Mouse (Mus musculus): ENCODE results near the gene E2f3. TPM values are rescaled to one million over a fixed set of nuclear protein-coding genes. Genes with fewer than 3 reads are reported as not detected.

The E2f3 gene
- polyA plus RNA-seq, 1 experiment from 2014 or later = 2.6 TPM

- H3K9ac ChIP-seq (replicated peaks) = no peak overlapping the region
- DNase-seq = no peak
- no peak for ATAC-seq
- no peak overlapping the region for H3K4me2 ChIP-seq (ENCODE audit: low read depth, low read length)
- H3K36me3 ChIP-seq (replicated peaks; ENCODE audit: insufficient read depth, low read length) = no peaks in the 10 kb centered on the region
- no peak for TF ChIP-seq CTCF (IDR thresholded peaks at IDR 0.05; ENCODE audit: low read depth)
- TF ChIP-seq EP300 (IDR thresholded peaks at IDR 0.05; ENCODE audit: low read depth) = no peak
- no peak overlapping the region for H3K27ac ChIP-seq (ENCODE audit: low read depth)
- no peaks in the 10 kb centered on the region for H3K27me3 ChIP-seq (ENCODE audit: insufficient read depth, low read length)
- H3K4me3 ChIP-seq (ENCODE audit: low read depth, low read length) = no peak overlapping the region
- 79% methylated on average over 3 of the region's 3 CpGs for WGBS (ENCODE audit: insufficient replicate concordance)
- no peaks in the 10 kb centered on the region for H3K9me3 ChIP-seq (ENCODE audit: low read length)
- H3K4me1 ChIP-seq (ENCODE audit: insufficient read depth) = no peaks in the 10 kb centered on the region
Observed at GRCm38 (mm10) chr13:29866780-29867179, 119.1 kb downstream of the E2f3 start.

DNA sequence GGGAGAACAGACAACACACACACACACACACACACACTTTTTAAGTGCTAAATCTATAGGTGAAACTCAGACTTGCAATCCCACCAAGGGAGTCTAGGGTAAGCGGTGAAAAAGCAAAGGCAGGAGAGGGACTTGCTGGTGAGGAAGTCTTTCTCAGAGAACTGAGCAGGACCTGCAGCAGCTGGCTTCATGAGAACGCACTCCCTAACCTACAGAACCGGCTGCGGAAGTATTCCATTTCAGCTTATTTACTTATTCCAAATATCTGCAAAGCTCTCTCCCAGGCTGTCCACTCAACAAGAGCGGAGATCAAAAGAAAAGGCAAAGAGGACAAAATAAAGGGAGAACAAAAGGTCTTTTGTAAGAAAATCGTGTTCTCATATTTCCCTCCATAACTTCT, 121.5 kb downstream of the E2f3 start:
- Histone ChIP-seq H3K4me2 (ENCODE audit: low read depth, low read length) (no peak overlapping the region), H3K27ac (ENCODE audit: low read depth) (no peak overlapping the region), H3K27me3 (ENCODE audit: insufficient read depth, low read length) (no peaks in the 10 kb centered on the region), H3K36me3 (replicated peaks; ENCODE audit: insufficient read depth, low read length) (no peaks in the 10 kb centered on the region), H3K9ac (replicated peaks) (no peak overlapping the region), H3K9me3 (ENCODE audit: low read length) (no peaks in the 10 kb centered on the region), H3K4me1 (ENCODE audit: insufficient read depth) (no peaks in the 10 kb centered on the region), H3K4me3 (ENCODE audit: low read depth, low read length) (no peak overlapping the region)
- TF ChIP-seq EP300 (IDR thresholded peaks at IDR 0.05; ENCODE audit: low read depth) (no peak), CTCF (IDR thresholded peaks at IDR 0.05; ENCODE audit: low read depth) (no peak)
- DNase-seq (no peak), ATAC-seq (no peak)
- WGBS (ENCODE audit: insufficient replicate concordance) = 70% methylated on average over 6 of the region's 6 CpGs

- TF ChIP-seq CTCF (IDR thresholded peaks at IDR 0.05; ENCODE audit: low read depth) = no peak
- no peak for TF ChIP-seq EP300 (IDR thresholded peaks at IDR 0.05; ENCODE audit: low read depth)
- Histone ChIP-seq H3K9ac (replicated peaks) (no peak overlapping the region), H3K36me3 (replicated peaks; ENCODE audit: insufficient read depth, low read length) (no peaks in the 10 kb centered on the region), H3K4me1 (ENCODE audit: insufficient read depth) (no peaks in the 10 kb centered on the region), H3K27ac (ENCODE audit: low read depth) (no peak overlapping the region), H3K4me2 (ENCODE audit: low read depth, low read length) (no peak overlapping the region), H3K9me3 (ENCODE audit: low read length) (no peaks in the 10 kb centered on the region), H3K4me3 (ENCODE audit: low read depth, low read length) (no peak overlapping the region), H3K27me3 (ENCODE audit: insufficient read depth, low read length) (no peaks in the 10 kb centered on the region)
- ATAC-seq (no peak), DNase-seq (no peak)
- 61% methylated on average over 2 of the region's 2 CpGs for WGBS (ENCODE audit: insufficient replicate concordance)
Observed at GRCm38 (mm10) chr13:29860087-29860486, 125.8 kb downstream of the E2f3 start.

DNA sequence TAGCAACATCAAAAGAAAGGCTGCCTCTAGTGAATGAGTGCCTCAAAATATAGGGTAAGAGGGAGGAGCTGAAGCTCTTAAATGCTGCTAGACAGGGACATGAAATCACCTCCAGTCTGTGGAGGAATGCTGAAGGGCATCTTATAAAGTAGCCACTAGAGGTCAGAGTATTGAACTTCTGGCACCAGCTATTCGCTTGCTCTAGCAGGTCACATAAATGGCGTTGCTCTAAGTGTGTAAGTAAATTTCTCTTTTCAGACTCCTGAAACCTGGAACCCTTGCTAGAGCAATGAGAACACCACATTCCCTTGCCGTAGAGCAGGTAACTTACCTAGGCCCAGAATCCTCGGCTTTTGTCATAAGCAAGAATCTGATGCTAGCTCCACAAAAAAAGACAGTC, 128.4 kb downstream of the E2f3 start:
- H3K36me3 ChIP-seq (replicated peaks; ENCODE audit: insufficient read depth, low read length) = no peaks in the 10 kb centered on the region
- peak; percentile 13 for DNase-seq
- no peaks in the 10 kb centered on the region for H3K27me3 ChIP-seq (ENCODE audit: insufficient read depth, low read length)
- H3K4me1 ChIP-seq (ENCODE audit: insufficient read depth) = no peaks in the 10 kb centered on the region
- no peak overlapping the region for H3K4me2 ChIP-seq (ENCODE audit: low read depth, low read length)
- WGBS (ENCODE audit: insufficient replicate concordance) = 21% methylated on average over 4 of the region's 4 CpGs
- H3K4me3 ChIP-seq (ENCODE audit: low read depth, low read length) = no peak overlapping the region
- TF ChIP-seq EP300 (IDR thresholded peaks at IDR 0.05; ENCODE audit: low read depth) = no peak
- TF ChIP-seq CTCF (IDR thresholded peaks at IDR 0.05; ENCODE audit: low read depth) = peak; percentile 72
- no peak overlapping the region for H3K9ac ChIP-seq (replicated peaks)
- no peaks in the 10 kb centered on the region for H3K9me3 ChIP-seq (ENCODE audit: low read length)
- H3K27ac ChIP-seq (ENCODE audit: low read depth) = no peak overlapping the region
- ATAC-seq = peak; percentile 53; the same call in 1 of the 2 replicates

Other genes with a start within 250 kb of the E2f3 start
- 6.4 and 8.7 TPM in 2 replicates for gene Cdkal1, start 130.4 kb downstream of the E2f3 start, polyA plus RNA-seq (2015; fragmentation: Nextera tagmentation; extraction: Ambion mirVana)
- 1.1 and 1.5 TPM in 2 replicates for gene Mboat1, start 150.4 kb upstream of the E2f3 start, polyA plus RNA-seq (2015; fragmentation: Nextera tagmentation; extraction: Ambion mirVana)